Mouse (Mus musculus) heart, embryonic 10.5 days (tissue): ENCODE measurements around the gene Kansl2. TPM values are rescaled to one million over a fixed set of nuclear protein-coding genes. Genes with fewer than 3 reads are reported as not detected.
A peak's percentile ranks its signal among the peaks of the same experiment; 100 is the strongest.

Source experiments
- DNase-seq: peaks from one replicate; pipeline ENCODE4 v3.0.0-alpha.2; 2017; ENCODE audit warnings: low spot score
- H3K27ac ChIP-seq: fragments of 300-500 bp; sonication (generic); 2 replicates; pipeline ENCODE4 v1.5.1; 2016; ENCODE audit warnings: mild to moderate bottlenecking
- H3K27me3 ChIP-seq: fragments of 300-500 bp; sonication (generic); 2 replicates; pipeline ENCODE4 v1.6.1; 2016; ENCODE audit warnings: mild to moderate bottlenecking; ENCODE audit not compliant: poor library complexity, insufficient read depth, severe bottlenecking
- H3K36me3 ChIP-seq: fragments of 300-500 bp; sonication (generic); 2 replicates; pipeline ENCODE4 v1.6.1; 2016; ENCODE audit warnings: mild to moderate bottlenecking, moderate library complexity
- H3K4me1 ChIP-seq: fragments of 300-500 bp; sonication (generic); 2 replicates; pipeline ENCODE4 v1.6.1; 2016; ENCODE audit warnings: mild to moderate bottlenecking
- H3K4me3 ChIP-seq: fragments of 300-500 bp; sonication (generic); 2 replicates; pipeline ENCODE4 v1.5.1; 2016; ENCODE audit warnings: mild to moderate bottlenecking, moderate library complexity
- H3K9me3 ChIP-seq: fragments of 300-500 bp; sonication (generic); 2 replicates; pipeline ENCODE4 v1.6.1; 2016; ENCODE audit warnings: mild to moderate bottlenecking, moderate library complexity
- WGBS: fragments of 180-500 bp; shearing (Covaris S2); methylation state at CpG from one replicate; pipeline ENCODE4 v1.1.7; 2016; 5-methylcytosine and 5-hydroxymethylcytosine counted together
- microRNA-seq: library from miRNA; unstranded; fragments of <30 nt; microRNA quantifications from one replicate; pipeline ENCODE4, GENCODE M21; 2017
- polyA plus RNA-seq: library from polyadenylated mRNA; unstranded; fragments of >200 nt; fragmentation: Nextera tagmentation; extraction: Ambion mirVana; gene quantifications from 2 replicates; pipeline ENCODE4 v1.2.1, GENCODE M21; 2016

Gene Kansl2
- polyA plus RNA-seq, 1 experiment from 2014 or later, result 127 TPM

- DNase-seq, result no peak
- Histone ChIP-seq H3K9me3 (no peaks in the 10 kb centered on the region), H3K36me3 (no peaks in the 10 kb centered on the region), H3K27ac (no peak overlapping the region), H3K27me3 (peaks cover 15% of the 10 kb centered on the region), H3K4me3 (no peak overlapping the region), H3K4me1 (no peaks in the 10 kb centered on the region)
- WGBS, result 48% methylated on average over 10 of the region's 10 CpGs
Observed at GRCm38 (mm10) chr15:98475382-98475781, 58.7 kb downstream of the Kansl2 start.

- no peak for DNase-seq
- H3K4me1 ChIP-seq, result no peaks in the 10 kb centered on the region
- H3K9me3 ChIP-seq, result no peaks in the 10 kb centered on the region
- WGBS, result 78% methylated on average over 10 of the region's 10 CpGs
- no peak overlapping the region for H3K4me3 ChIP-seq
- H3K27ac ChIP-seq, result no peak overlapping the region
- H3K36me3 ChIP-seq, result no peaks in the 10 kb centered on the region
- H3K27me3 ChIP-seq, result peaks cover 15% of the 10 kb centered on the region
Observed at GRCm38 (mm10) chr15:98474958-98475357, 59.1 kb downstream of the Kansl2 start.

- H3K27me3 ChIP-seq, result peaks cover 15% of the 10 kb centered on the region
- H3K4me3 ChIP-seq, result no peak overlapping the region
- no peak overlapping the region for H3K27ac ChIP-seq
- H3K9me3 ChIP-seq, result peaks cover 3% of the 10 kb centered on the region; the same call in 1 of the 2 replicates
- no peaks in the 10 kb centered on the region for H3K36me3 ChIP-seq
- H3K4me1 ChIP-seq, result no peaks in the 10 kb centered on the region
- WGBS, result 84% methylated on average over 13 of the region's 13 CpGs
- peak; percentile 30 for DNase-seq
Observed at GRCm38 (mm10) chr15:98471539-98471938, 62.5 kb downstream of the Kansl2 start.

- Histone ChIP-seq H3K4me3 (no peak within 1 kb of the TSS), H3K27me3 (peaks cover 15% of the 10 kb centered on the region), H3K4me1 (no peaks in the 10 kb centered on the region), H3K27ac (no peak within 1 kb of the TSS), H3K9me3 (peaks cover 3% of the 10 kb centered on the region; the same call in 1 of the 2 replicates), H3K36me3 (no peaks in the 10 kb centered on the region)
- WGBS, result 87% methylated on average over 4 of the region's 4 CpGs
- DNase-seq, result no peak
Observed at GRCm38 (mm10) chr15:98469596-98469995, 64.5 kb downstream of the Kansl2 start, which contains the start of gene OR5BS1P. TSS of gene OR5BS1P (plus strand) at chr15:98469896.

Small RNA genes lying within 50 kb of the gene (microRNA-seq; reads per million reads assigned to microRNA genes)
- gene Mir1291, result not detected

Other genes starting within 250 kb of the Kansl2 start
- 1.1 and 1.4 TPM in 2 replicates for gene Zfp641, start 238.1 kb downstream of the Kansl2 start, polyA plus RNA-seq
- not detected in 2 replicates for gene Olfr285, start 216.9 kb downstream of the Kansl2 start, polyA plus RNA-seq
- gene Olfr284, start 193.3 kb downstream of the Kansl2 start, polyA plus RNA-seq, result not detected in 2 replicates
- gene Olfr283, start 153.3 kb downstream of the Kansl2 start, polyA plus RNA-seq, result not detected in 2 replicates
- not detected in 2 replicates for gene Olfr282, start 103.0 kb downstream of the Kansl2 start, polyA plus RNA-seq
- not detected in 2 replicates for gene Olfr281, start 81.7 kb downstream of the Kansl2 start, polyA plus RNA-seq
- gene OR5BS1P, start 64.4 kb downstream of the Kansl2 start, polyA plus RNA-seq, result not detected in 2 replicates
- gene Lalba, start 51.5 kb downstream of the Kansl2 start, polyA plus RNA-seq, result not detected in 2 replicates
- gene Olfr279, start 41.9 kb downstream of the Kansl2 start, polyA plus RNA-seq, result not detected in 2 replicates
- gene Ccnt1, start 36.7 kb upstream of the Kansl2 start, polyA plus RNA-seq, result 42.8 and 53.0 TPM in 2 replicates
- gene 4930415O20Rik, start 36.7 kb upstream of the Kansl2 start, polyA plus RNA-seq, result 0.43 TPM in 1 of 2 replicates, not detected in the other
- gene Adcy6, start 75.8 kb upstream of the Kansl2 start, polyA plus RNA-seq, result 25.5 and 33.5 TPM in 2 replicates
- 9.9 and 23.3 TPM in 2 replicates for gene Cacnb3, start 96.6 kb upstream of the Kansl2 start, polyA plus RNA-seq
- gene Ddx23, start 128.6 kb upstream of the Kansl2 start, polyA plus RNA-seq, result 15.6 and 17.5 TPM in 2 replicates
- gene Rnd1, start 143.2 kb upstream of the Kansl2 start, polyA plus RNA-seq, result 1.7 and 2.8 TPM in 2 replicates
- 0.44 and 0.46 TPM in 2 replicates for gene Ccdc65, start 173.9 kb upstream of the Kansl2 start, polyA plus RNA-seq
- gene Fkbp11, start 193.9 kb upstream of the Kansl2 start, polyA plus RNA-seq, result 20.5 and 40.8 TPM in 2 replicates
- gene Arf3, start 228.9 kb upstream of the Kansl2 start, polyA plus RNA-seq, result 41.7 and 42.7 TPM in 2 replicates
- 0.09 TPM in 1 of 2 replicates, not detected in the other for gene Wnt10b, start 243.9 kb upstream of the Kansl2 start, polyA plus RNA-seq